Mouse (Mus musculus) mature B cell (primary cell): ENCODE results near the gene Creb5.

ENCODE experiments used
- in situ Hi-C: fragments of 300-500 bp; cut with MboI; formaldehyde crosslinking; loops from 2 replicates; pipeline ENCODE4 v1.14.3; 2019

Gene Creb5

GRCm38 (mm10) chr6:53491331-53491730 is 204.3 kb downstream of the Creb5 start:
- in situ Hi-C loops: no loop called here

- in situ Hi-C loops: no loop called here
Observed at GRCm38 (mm10) chr6:53493864-53494263, 206.8 kb downstream of the Creb5 start.

GRCm38 (mm10) chr6:53495667-53496066 is 208.6 kb downstream of the Creb5 start:
- in situ Hi-C loops: no loop called here

- in situ Hi-C loops: no loop called here
Observed at GRCm38 (mm10) chr6:53496325-53496753, 209.3 kb downstream of the Creb5 start.

GRCm38 (mm10) chr6:53497904-53498536 is 210.9 kb downstream of the Creb5 start:
- in situ Hi-C loops: no loop called here

GRCm38 (mm10) chr6:53499621-53500295 is 212.7 kb downstream of the Creb5 start:
- in situ Hi-C loops: no loop called here

- in situ Hi-C loops: no loop called here
Observed at GRCm38 (mm10) chr6:53501236-53501635, 214.2 kb downstream of the Creb5 start.

GRCm38 (mm10) chr6:53506947-53507564 is 220.0 kb downstream of the Creb5 start:
- in situ Hi-C loops: no loop called here

GRCm38 (mm10) chr6:53508847-53509494 is 221.9 kb downstream of the Creb5 start:
- in situ Hi-C loops: no loop called here

GRCm38 (mm10) chr6:53510005-53510404 is 222.9 kb downstream of the Creb5 start:
- in situ Hi-C loops: no loop called here

GRCm38 (mm10) chr6:53512226-53512625 is 225.2 kb downstream of the Creb5 start:
- in situ Hi-C loops: no loop called here

- in situ Hi-C loops: no loop called here
Observed at GRCm38 (mm10) chr6:53513380-53513779, 226.3 kb downstream of the Creb5 start.

GRCm38 (mm10) chr6:53514862-53515261 is 227.8 kb downstream of the Creb5 start:
- in situ Hi-C loops: no loop called here

GRCm38 (mm10) chr6:53515611-53516010 is 228.5 kb downstream of the Creb5 start:
- in situ Hi-C loops: no loop called here

- in situ Hi-C loops: no loop called here
Observed at GRCm38 (mm10) chr6:53517371-53517945, 230.4 kb downstream of the Creb5 start.

- in situ Hi-C loops: no loop called here
Observed at GRCm38 (mm10) chr6:53523743-53524497, 236.8 kb downstream of the Creb5 start.

GRCm38 (mm10) chr6:53526460-53526859 is 239.4 kb downstream of the Creb5 start:
- in situ Hi-C loops: no loop called here

- in situ Hi-C loops: no loop called here
Observed at GRCm38 (mm10) chr6:53530742-53531141, 243.7 kb downstream of the Creb5 start.

GRCm38 (mm10) chr6:53531461-53531860 is 244.4 kb downstream of the Creb5 start:
- in situ Hi-C loops: no loop called here

- in situ Hi-C loops: no loop called here
Observed at GRCm38 (mm10) chr6:53537530-53537929, 250.5 kb downstream of the Creb5 start.

- in situ Hi-C loops: no loop called here
Observed at GRCm38 (mm10) chr6:53541798-53542197, 254.7 kb downstream of the Creb5 start.
